8 mouse cellular contexts compared by ENCODE assay signal in genomic region chr9:22475424-22475868, GRCm38 (mm10). TPM values are rescaled to one million over a fixed set of nuclear protein-coding genes. Genes with fewer than 3 reads are reported as not detected.
DNase-seq lines count a peak whose midpoint lies in the region; ATAC-seq and TF ChIP-seq lines count a peak whose summit lies in the region.

Bbs9 (plus strand) TSS chr9:22475715.

- ATAC-seq in forebrain, embryonic 15.5 days (replicated peaks), result peak; percentile 100
- ATAC-seq in neutrophil, adult 5-6 weeks (ENCODE audit: extremely low read depth, insufficient number of reproducible peaks, low FRiP score, poor library complexity, severe bottlenecking), result peak; percentile 98

- no peaks in the 10 kb centered on the region for H3K9me3 ChIP-seq in ES-E14 (ENCODE audit: control insufficient read depth, insufficient read depth, low read depth, low read length)
- no peaks in the 10 kb centered on the region for H3K9me3 ChIP-seq in forebrain, embryonic 15.5 days

- peak within 1 kb of the TSS; percentile 62 for H3K9ac ChIP-seq in ES-E14 (ENCODE audit: insufficient read depth, low read depth, low read length, poor library complexity, severe bottlenecking)
- H3K9ac ChIP-seq in forebrain, embryonic 15.5 days (replicated peaks), result peak within 1 kb of the TSS; percentile 68

- in situ Hi-C loops in ES-E14 (cut with MboI; ENCODE audit: low sequenced_read_pairs in 2 of 2, unreplicated experiment in 2 of 2), result no loop called here

- H3K4me3 ChIP-seq in ES-E14 (ENCODE audit: insufficient read depth in 1 of 2, low read depth in 1 of 2, low read length in 2 of 2, poor library complexity in 1 of 2, severe bottlenecking in 1 of 2), result peak within 1 kb of the TSS; percentile 66 to 79
- peak within 1 kb of the TSS; percentile 71 for H3K4me3 ChIP-seq in forebrain, embryonic 15.5 days
- H3K4me3 ChIP-seq in lung, adult 2 months (replicated peaks; ENCODE audit: extremely low read depth, low read depth, low read length), result peak within 1 kb of the TSS; percentile 91

- H3K27ac ChIP-seq in ES-E14 (ENCODE audit: insufficient read depth, low read depth, low read length, poor library complexity, severe bottlenecking), result no peak within 1 kb of the TSS
- H3K27ac ChIP-seq in forebrain, embryonic 15.5 days (replicated peaks), result peak within 1 kb of the TSS; percentile 78

- peak; percentile 95 for DNase-seq in ES-E14 (ENCODE audit: low read depth, low spot score)
- DNase-seq in cerebellum, adult 11-12 months, result peak; percentile 98
- DNase-seq in heart, postnatal 25 days (ENCODE audit: low spot score), result peak; percentile 87
- DNase-seq in layer of hippocampus, adult 18-20 months (ENCODE audit: low spot score in 2 of 2), result peak; percentile 96 to 97
- DNase-seq in lung, adult 2 months, result peak; percentile 89
- peak; percentile 97 for DNase-seq in thymus, adult 18-20 months

- no peak for TF ChIP-seq CTCF in lung, adult 2 months (IDR thresholded peaks at IDR 0.05; ENCODE audit: insufficient read depth, low read length)

- peak; percentile 68; the same call in 1 of the 2 replicates for TF ChIP-seq POLR2A in lung, adult 2 months (IDR thresholded peaks at IDR 0.05; ENCODE audit: borderline replicate concordance, extremely low read depth, low read depth, low read length)

- no peaks in the 10 kb centered on the region for H3K36me3 ChIP-seq in ES-E14 (ENCODE audit: control insufficient read depth, insufficient read depth, low read length, poor library complexity, severe bottlenecking)
- H3K36me3 ChIP-seq in forebrain, embryonic 15.5 days, result no peaks in the 10 kb centered on the region

- intact Hi-C loops in heart, postnatal 25 days (cut with DNase I), result no loop called here

- H3K4me1 ChIP-seq in ES-E14 (ENCODE audit: control insufficient read depth in 2 of 2, insufficient read depth in 2 of 2, low read length in 2 of 2, poor library complexity in 1 of 2), result peaks cover 0 to 5% of the 10 kb centered on the region in 2 experiments; a peak in 1 of 4 replicates
- H3K4me1 ChIP-seq in forebrain, embryonic 15.5 days, result peaks cover 19% of the 10 kb centered on the region
- no peaks in the 10 kb centered on the region for H3K4me1 ChIP-seq in lung, adult 2 months (ENCODE audit: control insufficient read depth, insufficient read depth, low read length)

- no peaks in the 10 kb centered on the region for H3K27me3 ChIP-seq in forebrain, embryonic 15.5 days

- H3K4me2 ChIP-seq in forebrain, embryonic 15.5 days (replicated peaks), result peak within 1 kb of the TSS; percentile 88

- WGBS in forebrain, embryonic 15.5 days, result under 1% methylated on average over 25 of the region's 25 CpGs
- WGBS in lung, adult 2 months, result under 1% methylated on average over 25 of the region's 25 CpGs

TF ChIP-seq in ES-E14, 5 proteins besides CTCF, POLR2A, EP300 and RAD21:
- TF ChIP-seq HCFC1 (IDR thresholded peaks at IDR 0.05; ENCODE audit: borderline replicate concordance, insufficient read depth, low read length) (peak; percentile 95), CHD2 (IDR thresholded peaks at IDR 0.05; ENCODE audit: low read depth, low read length) (no peak), ZNF384 (IDR thresholded peaks at IDR 0.05; ENCODE audit: low read depth, low read length) (no peak), MAFK (IDR thresholded peaks at IDR 0.05; ENCODE audit: insufficient read depth, low read depth, low read length) (no peak), ZC3H11A (IDR thresholded peaks at IDR 0.05; ENCODE audit: borderline replicate concordance, low read depth, low read length) (no peak)
TF ChIP-seq in ES-E14: peak in this region for 1.

RNA-seq across cellular contexts. Expression of gene Bbs9, which starts in this region (rescaled TPM):
- 10.3 and 12.3 TPM in 2 replicates for total RNA-seq in ES-E14 (2012; rRNA removed)
- polyA plus RNA-seq in forebrain, embryonic 15.5 days (2015; fragmentation: Nextera tagmentation; extraction: Ambion mirVana), result 17.5 and 20.8 TPM in 2 replicates
- 10 to 100 TPM; 10.5 to 14.7 TPM for total RNA-seq in heart, postnatal 25 days (2021)
- 10 to 100 TPM; 32.5 to 34.8 TPM for total RNA-seq in layer of hippocampus, adult 18-20 months (2021)
- polyA plus RNA-seq in lung, adult 2 months (2012; rRNA removed), result 13.1 and 15.3 TPM in 2 replicates
- 24.6 and 27.1 TPM in 2 replicates for total RNA-seq in neutrophil, adult 5-6 weeks (2017)
